Mouse (Mus musculus) neural tube, embryonic 15.5 days (tissue): ENCODE results near the gene A630076J17Rik. TPM values are rescaled to one million over a fixed set of nuclear protein-coding genes. Genes with fewer than 3 reads are reported as not detected.

Experiments used
- ATAC-seq: fragments of 200-750 bp; cut with Nextera tagmentation; 2 replicates; pipeline ENCODE4 v1.8.0; 2017; ENCODE audit warnings: mild to moderate bottlenecking, moderate TSS enrichment, moderate library complexity; ENCODE audit not compliant: low FRiP score
- H3K27ac ChIP-seq: fragments of 300-500 bp; sonication (generic); replicated peaks from 2 replicates; pipeline ENCODE4 v1.5.1; 2015; ENCODE audit warnings: mild to moderate bottlenecking, inconsistent platforms
- H3K27me3 ChIP-seq: fragments of 300-500 bp; sonication (generic); replicated peaks from 2 replicates; pipeline ENCODE4 v1.6.1; 2015; ENCODE audit warnings: inconsistent platforms
- H3K36me3 ChIP-seq: fragments of 300-500 bp; sonication (generic); 2 replicates; pipeline ENCODE4 v1.6.1; 2015; ENCODE audit warnings: inconsistent platforms
- H3K4me1 ChIP-seq: fragments of 300-500 bp; sonication (generic); 2 replicates; pipeline ENCODE4 v1.6.1; 2015; ENCODE audit warnings: inconsistent platforms
- H3K4me2 ChIP-seq: fragments of 300-500 bp; sonication (generic); 2 replicates; pipeline ENCODE4 v1.6.1; 2015; ENCODE audit warnings: inconsistent platforms, mild to moderate bottlenecking, moderate library complexity
- H3K4me3 ChIP-seq: fragments of 300-500 bp; sonication (generic); replicated peaks from 2 replicates; pipeline ENCODE4 v1.5.1; 2015; ENCODE audit warnings: mild to moderate bottlenecking, inconsistent platforms
- H3K9ac ChIP-seq: fragments of 300-500 bp; sonication (generic); replicated peaks from 2 replicates; pipeline ENCODE4 v1.6.1; 2015; ENCODE audit warnings: mild to moderate bottlenecking, inconsistent platforms
- H3K9me3 ChIP-seq: fragments of 300-500 bp; sonication (generic); replicated peaks from 2 replicates; pipeline ENCODE4 v1.6.1; 2016; ENCODE audit warnings: inconsistent platforms
- WGBS: fragments of 180-500 bp; shearing (Covaris S2); methylation state at CpG from one replicate; pipeline ENCODE4 v1.1.7; 2015; ENCODE audit warnings: mixed read lengths; 5-methylcytosine and 5-hydroxymethylcytosine counted together
- polyA plus RNA-seq: library from polyadenylated mRNA; unstranded; fragments of >200 nt; fragmentation: Nextera tagmentation; extraction: Ambion mirVana; gene quantifications from 2 replicates; pipeline ENCODE4 v1.2.1, GENCODE M21; 2015

Gene A630076J17Rik
- polyA plus RNA-seq, 1 experiment from 2014 or later, result not detected

GRCm38 (mm10) chr3:107256724-107257123 lies 26.3 kb downstream of the A630076J17Rik start:
- H3K4me2 ChIP-seq, result no peak overlapping the region
- WGBS, result 18% methylated on average over 7 of the region's 7 CpGs
- H3K36me3 ChIP-seq, result no peaks in the 10 kb centered on the region
- peaks cover 32% of the 10 kb centered on the region for H3K4me1 ChIP-seq
- peak overlapping the region; percentile 24; the same call in 1 of the 2 replicates for H3K27ac ChIP-seq
- no peaks in the 10 kb centered on the region for H3K9me3 ChIP-seq
- ATAC-seq, result peak; percentile 60
- no peak overlapping the region for H3K9ac ChIP-seq
- H3K4me3 ChIP-seq, result no peak overlapping the region
- H3K27me3 ChIP-seq, result no peaks in the 10 kb centered on the region

DNA sequence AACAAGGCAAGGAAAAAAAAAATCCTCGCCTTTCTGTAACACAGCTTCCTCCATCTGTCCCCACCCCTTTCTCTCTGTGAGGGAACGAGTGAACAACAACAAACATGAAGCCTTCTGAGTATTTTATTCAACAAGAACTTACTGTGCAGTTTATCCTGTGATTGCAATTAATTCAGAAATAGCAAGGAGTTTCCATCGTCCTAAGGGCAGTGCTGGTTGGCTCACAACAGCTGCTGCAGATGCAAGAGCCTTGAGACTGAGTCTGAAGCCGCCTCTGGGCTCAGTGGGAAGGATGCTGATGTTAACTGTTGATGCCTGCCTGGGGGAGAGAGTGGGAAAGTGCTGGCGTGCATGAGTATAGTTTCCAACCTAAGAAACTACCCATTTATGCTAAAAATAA lies 27.5 kb downstream of the A630076J17Rik start:
- Histone ChIP-seq H3K4me2 (no peak overlapping the region), H3K9me3 (no peaks in the 10 kb centered on the region), H3K4me3 (no peak overlapping the region), H3K9ac (no peak overlapping the region), H3K27ac (no peak overlapping the region), H3K36me3 (no peaks in the 10 kb centered on the region), H3K27me3 (no peaks in the 10 kb centered on the region), H3K4me1 (peaks cover 35% of the 10 kb centered on the region)
- WGBS, result 40% methylated on average over 5 of the region's 5 CpGs
- ATAC-seq, result no peak

DNA sequence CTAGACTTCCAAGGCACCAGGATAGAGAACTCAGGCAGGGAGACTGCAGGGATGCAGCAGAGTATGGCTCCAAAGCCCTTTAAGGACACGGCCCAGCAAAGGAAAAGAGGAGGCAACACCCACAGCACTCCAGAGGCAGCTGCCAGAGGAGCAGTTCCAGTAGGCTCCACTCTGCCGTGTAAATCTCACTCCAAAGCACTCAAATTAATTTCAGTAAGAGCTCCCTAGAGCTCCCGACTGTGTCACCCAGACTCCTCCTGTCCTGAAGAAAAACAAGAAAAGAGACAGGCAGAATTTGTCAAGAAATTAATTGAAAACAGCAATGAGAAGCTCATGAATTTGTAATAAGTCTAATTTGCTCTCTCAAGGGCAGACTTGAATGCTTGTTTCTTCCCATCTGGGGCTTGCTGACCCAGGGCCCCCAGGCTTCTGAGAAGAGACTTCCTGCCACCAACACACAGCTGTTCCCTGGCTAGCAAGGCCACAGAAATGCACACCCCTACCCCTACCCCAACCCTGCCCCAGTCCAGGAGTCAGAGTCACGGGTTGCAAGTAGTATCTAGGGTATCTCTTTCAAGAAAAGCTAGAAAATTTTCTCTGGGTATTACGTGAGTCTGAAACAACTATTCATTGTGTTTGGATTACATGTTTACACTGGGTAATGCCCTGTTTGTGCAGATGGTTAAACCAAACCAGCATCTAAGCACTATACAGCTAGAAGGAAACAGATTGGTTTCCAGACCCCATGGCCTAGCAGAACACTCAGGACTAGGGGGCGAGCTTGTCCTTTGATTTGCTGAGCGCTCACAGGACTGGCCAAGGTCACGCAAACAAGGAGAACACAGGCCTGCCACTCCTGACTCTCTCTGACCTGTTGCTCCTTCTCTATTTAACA lies 30.8 kb downstream of the A630076J17Rik start:
- 0 out of 2 replicates have a peak, but pooled peaks have one; percentile 18 for ATAC-seq
- H3K4me2 ChIP-seq, result no peak overlapping the region
- H3K9me3 ChIP-seq, result no peaks in the 10 kb centered on the region
- no peaks in the 10 kb centered on the region for H3K36me3 ChIP-seq
- H3K27ac ChIP-seq, result peak overlapping the region; percentile 61; the same call in 1 of the 2 replicates
- 35% methylated on average over 8 of the region's 8 CpGs for WGBS
- peaks cover 35% of the 10 kb centered on the region for H3K4me1 ChIP-seq
- H3K9ac ChIP-seq, result no peak overlapping the region
- H3K27me3 ChIP-seq, result no peaks in the 10 kb centered on the region
- no peak overlapping the region for H3K4me3 ChIP-seq

DNA sequence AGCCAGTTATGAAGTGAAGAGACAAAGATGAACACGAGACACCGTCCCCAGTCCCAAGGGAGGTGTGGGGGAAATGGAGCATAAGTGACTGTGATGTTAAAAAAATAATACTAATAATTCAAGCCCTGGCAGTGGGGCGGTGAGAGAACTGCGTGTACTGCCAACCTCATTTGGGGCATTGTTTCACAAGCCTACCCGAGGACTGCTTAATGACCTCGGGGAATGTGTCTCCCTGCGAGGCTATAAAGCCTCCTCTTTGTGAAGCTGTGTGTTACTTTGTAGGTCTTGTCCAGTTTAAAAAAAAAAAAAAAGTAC lies 31.4 kb downstream of the A630076J17Rik start:
- Histone ChIP-seq H3K4me2 (no peak overlapping the region), H3K4me1 (peaks cover 29% of the 10 kb centered on the region), H3K36me3 (no peaks in the 10 kb centered on the region), H3K27me3 (no peaks in the 10 kb centered on the region), H3K27ac (no peak overlapping the region), H3K9ac (no peak overlapping the region), H3K4me3 (no peak overlapping the region), H3K9me3 (no peaks in the 10 kb centered on the region)
- no peak for ATAC-seq
- 10% methylated on average over 7 of the region's 7 CpGs for WGBS

GRCm38 (mm10) chr3:107266814-107267345 lies 36.5 kb downstream of the A630076J17Rik start:
- Histone ChIP-seq H3K4me2 (no peak overlapping the region), H3K36me3 (no peaks in the 10 kb centered on the region), H3K4me3 (no peak overlapping the region), H3K9me3 (no peaks in the 10 kb centered on the region), H3K27me3 (no peaks in the 10 kb centered on the region), H3K4me1 (peaks cover 2% of the 10 kb centered on the region), H3K27ac (no peak overlapping the region), H3K9ac (no peak overlapping the region)
- no peak for ATAC-seq
- 61% methylated on average over 2 of the region's 2 CpGs for WGBS

GRCm38 (mm10) chr3:107272433-107272832 lies 42.0 kb downstream of the A630076J17Rik start:
- H3K4me2 ChIP-seq, result no peak overlapping the region
- no peaks in the 10 kb centered on the region for H3K9me3 ChIP-seq
- no peak overlapping the region for H3K27ac ChIP-seq
- no peak overlapping the region for H3K4me3 ChIP-seq
- 0 out of 2 replicates have a peak, but pooled peaks cover 4% of the 10 kb centered on the region for H3K27me3 ChIP-seq
- H3K36me3 ChIP-seq, result no peaks in the 10 kb centered on the region
- no peak overlapping the region for H3K9ac ChIP-seq
- ATAC-seq, result no peak
- H3K4me1 ChIP-seq, result no peaks in the 10 kb centered on the region
- 90% methylated on average over 3 of the region's 3 CpGs for WGBS

DNA sequence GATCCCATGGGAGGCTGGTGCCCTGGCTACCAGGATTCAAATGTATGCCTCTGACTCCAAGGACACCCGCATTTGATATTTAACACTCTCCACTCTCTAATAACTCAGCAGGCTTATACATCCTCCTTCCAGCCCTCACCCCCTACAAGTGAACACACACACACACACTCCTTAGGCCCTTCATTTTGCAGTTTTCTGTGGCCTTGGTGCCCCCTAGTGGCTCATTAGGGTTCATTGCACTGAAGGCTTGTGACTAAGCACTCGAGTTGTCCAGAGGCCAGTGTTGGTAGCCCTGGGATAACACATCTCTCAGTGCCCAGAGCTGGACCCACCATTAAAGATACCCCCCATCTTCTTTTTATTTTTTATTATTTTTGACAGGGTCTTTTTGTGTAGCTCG lies 43.4 kb downstream of the A630076J17Rik start:
- H3K4me2 ChIP-seq, result no peak overlapping the region
- H3K27me3 ChIP-seq, result 0 out of 2 replicates have a peak, but pooled peaks cover 4% of the 10 kb centered on the region
- 15% methylated on average over 3 of the region's 3 CpGs for whole genome bisulfite sequencing
- H3K9me3 ChIP-seq, result no peaks in the 10 kb centered on the region
- no peaks in the 10 kb centered on the region for H3K36me3 ChIP-seq
- H3K9ac ChIP-seq, result no peak overlapping the region
- H3K4me1 ChIP-seq, result peaks cover 5% of the 10 kb centered on the region
- no peak overlapping the region for H3K4me3 ChIP-seq
- H3K27ac ChIP-seq, result no peak overlapping the region
- ATAC-seq, result peak; percentile 75

DNA sequence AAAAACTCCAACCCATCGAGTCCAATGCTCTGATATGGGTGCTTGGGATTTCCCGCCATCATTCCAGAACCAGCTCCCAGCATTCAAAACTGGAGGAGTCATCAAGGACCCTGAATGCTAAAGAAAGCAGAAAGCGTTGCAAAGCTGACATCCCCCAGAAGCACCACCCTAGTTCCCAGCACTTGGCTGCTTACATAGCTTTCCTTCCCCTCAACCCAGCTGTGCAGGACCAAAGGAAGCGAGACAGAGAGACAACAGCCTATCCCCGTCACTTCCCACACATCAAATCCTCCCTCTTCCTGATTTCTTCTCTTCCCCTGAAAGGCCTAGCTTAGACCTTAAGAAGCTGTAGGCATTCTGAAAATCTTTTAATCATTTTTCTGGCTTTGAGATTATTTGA lies 44.9 kb downstream of the A630076J17Rik start:
- 0 out of 2 replicates have a peak, but pooled peaks cover 4% of the 10 kb centered on the region for H3K27me3 ChIP-seq
- no peak for ATAC-seq
- H3K4me3 ChIP-seq, result no peak overlapping the region

GRCm38 (mm10) chr3:107275996-107276395 lies 45.6 kb downstream of the A630076J17Rik start:
- WGBS, result 63% methylated on average over 4 of the region's 4 CpGs
- Histone ChIP-seq H3K4me3 (no peak overlapping the region), H3K4me1 (peaks cover 17% of the 10 kb centered on the region), H3K27me3 (0 out of 2 replicates have a peak, but pooled peaks cover 4% of the 10 kb centered on the region), H3K9me3 (no peaks in the 10 kb centered on the region), H3K9ac (no peak overlapping the region), H3K27ac (no peak overlapping the region), H3K4me2 (no peak overlapping the region), H3K36me3 (no peaks in the 10 kb centered on the region)
- ATAC-seq, result no peak

More for the DNA sequence above, 44.9 kb downstream of the A630076J17Rik start:
- H3K4me2 ChIP-seq, result no peak overlapping the region
- peaks cover 16% of the 10 kb centered on the region for H3K4me1 ChIP-seq
- WGBS, result 72% methylated on average over 5 of the region's 5 CpGs
- no peak overlapping the region for H3K27ac ChIP-seq
- no peak overlapping the region for H3K9ac ChIP-seq
- no peaks in the 10 kb centered on the region for H3K36me3 ChIP-seq
- H3K9me3 ChIP-seq, result no peaks in the 10 kb centered on the region

- H3K27ac ChIP-seq, result no peak overlapping the region
- H3K9ac ChIP-seq, result no peak overlapping the region
- H3K4me3 ChIP-seq, result no peak overlapping the region
- 0 out of 2 replicates have a peak, but pooled peaks cover 4% of the 10 kb centered on the region for H3K27me3 ChIP-seq
- H3K4me2 ChIP-seq, result no peak overlapping the region
- H3K9me3 ChIP-seq, result no peaks in the 10 kb centered on the region
- ATAC-seq, result no peak
- H3K36me3 ChIP-seq, result no peaks in the 10 kb centered on the region
- peaks cover 17% of the 10 kb centered on the region for H3K4me1 ChIP-seq
- 88% methylated on average over 3 of the region's 3 CpGs for WGBS
These were observed 46.2 kb downstream of the A630076J17Rik start for GRCm38 (mm10) chr3:107276626-107277025.

GRCm38 (mm10) chr3:107278479-107279269 lies 48.3 kb downstream of the A630076J17Rik start, which contains the start of gene Lamtor5:
TSS of gene Lamtor5 (plus strand) at chr3:107278858.
- peak within 1 kb of the TSS; percentile 74 for H3K4me2 ChIP-seq
- H3K36me3 ChIP-seq, result peaks cover 9% of the 10 kb centered on the region
- peak within 1 kb of the TSS; percentile 64; the same call in 1 of the 2 replicates for H3K27ac ChIP-seq
- H3K9ac ChIP-seq, result peak within 1 kb of the TSS; percentile 90
- peak within 1 kb of the TSS; percentile 92 for H3K4me3 ChIP-seq
- no peaks in the 10 kb centered on the region for H3K9me3 ChIP-seq
- 3% methylated on average over 43 of the region's 43 CpGs for WGBS
- H3K4me1 ChIP-seq, result peaks cover 17% of the 10 kb centered on the region
- ATAC-seq, result peak; percentile 93
- 0 out of 2 replicates have a peak, but pooled peaks cover 4% of the 10 kb centered on the region for H3K27me3 ChIP-seq
